Mouse (Mus musculus) midbrain, embryonic 13.5 days (tissue): ENCODE results near the gene Vps37b. TPM values are rescaled to one million over a fixed set of nuclear protein-coding genes. Genes with fewer than 3 reads are reported as not detected.

ENCODE experiments used
- ATAC-seq: fragments of 200-750 bp; cut with Nextera tagmentation; 2 replicates; pipeline ENCODE4 v1.8.0; 2017; ENCODE audit warnings: mild to moderate bottlenecking, moderate TSS enrichment, moderate library complexity
- H3K27ac ChIP-seq: fragments of 300-500 bp; sonication (generic); 2 replicates; pipeline ENCODE4 v1.5.1; 2015; ENCODE audit warnings: inconsistent platforms, mild to moderate bottlenecking, moderate library complexity
- H3K27me3 ChIP-seq: fragments of 300-500 bp; sonication (generic); 2 replicates; pipeline ENCODE4 v1.6.1; 2015; ENCODE audit warnings: mild to moderate bottlenecking, inconsistent platforms
- H3K36me3 ChIP-seq: fragments of 300-500 bp; sonication (generic); 2 replicates; pipeline ENCODE4 v1.6.1; 2015; ENCODE audit warnings: mild to moderate bottlenecking, inconsistent platforms
- H3K4me1 ChIP-seq: fragments of 300-500 bp; sonication (generic); replicated peaks from 2 replicates; pipeline ENCODE4 v1.6.1; 2015; ENCODE audit warnings: inconsistent platforms
- H3K4me2 ChIP-seq: fragments of 300-500 bp; sonication (generic); replicated peaks from 2 replicates; pipeline ENCODE4 v1.6.1; 2015; ENCODE audit warnings: moderate library complexity, mild to moderate bottlenecking, inconsistent platforms
- H3K4me3 ChIP-seq: fragments of 300-500 bp; sonication (generic); replicated peaks from 2 replicates; pipeline ENCODE4 v1.5.1; 2015; ENCODE audit warnings: mild to moderate bottlenecking, inconsistent platforms
- H3K9ac ChIP-seq: fragments of 300-500 bp; sonication (generic); replicated peaks from 2 replicates; pipeline ENCODE4 v1.6.1; 2015; ENCODE audit warnings: mild to moderate bottlenecking, inconsistent platforms
- H3K9me3 ChIP-seq: fragments of 300-500 bp; sonication (generic); 2 replicates; pipeline ENCODE4 v1.6.1; 2016; ENCODE audit warnings: mild to moderate bottlenecking, inconsistent platforms
- WGBS: fragments of 180-500 bp; shearing (Covaris S2); methylation state at CpG from one replicate; pipeline ENCODE4 v1.1.7; 2015; 5-methylcytosine and 5-hydroxymethylcytosine counted together
- polyA plus RNA-seq: library from polyadenylated mRNA; unstranded; fragments of >200 nt; fragmentation: Nextera tagmentation; extraction: Ambion mirVana; gene quantifications from 2 replicates; pipeline ENCODE4 v1.2.1, GENCODE M21; 2015

The Vps37b gene
- polyA plus RNA-seq, 1 experiment from 2014 or later: 79.3 TPM

DNA sequence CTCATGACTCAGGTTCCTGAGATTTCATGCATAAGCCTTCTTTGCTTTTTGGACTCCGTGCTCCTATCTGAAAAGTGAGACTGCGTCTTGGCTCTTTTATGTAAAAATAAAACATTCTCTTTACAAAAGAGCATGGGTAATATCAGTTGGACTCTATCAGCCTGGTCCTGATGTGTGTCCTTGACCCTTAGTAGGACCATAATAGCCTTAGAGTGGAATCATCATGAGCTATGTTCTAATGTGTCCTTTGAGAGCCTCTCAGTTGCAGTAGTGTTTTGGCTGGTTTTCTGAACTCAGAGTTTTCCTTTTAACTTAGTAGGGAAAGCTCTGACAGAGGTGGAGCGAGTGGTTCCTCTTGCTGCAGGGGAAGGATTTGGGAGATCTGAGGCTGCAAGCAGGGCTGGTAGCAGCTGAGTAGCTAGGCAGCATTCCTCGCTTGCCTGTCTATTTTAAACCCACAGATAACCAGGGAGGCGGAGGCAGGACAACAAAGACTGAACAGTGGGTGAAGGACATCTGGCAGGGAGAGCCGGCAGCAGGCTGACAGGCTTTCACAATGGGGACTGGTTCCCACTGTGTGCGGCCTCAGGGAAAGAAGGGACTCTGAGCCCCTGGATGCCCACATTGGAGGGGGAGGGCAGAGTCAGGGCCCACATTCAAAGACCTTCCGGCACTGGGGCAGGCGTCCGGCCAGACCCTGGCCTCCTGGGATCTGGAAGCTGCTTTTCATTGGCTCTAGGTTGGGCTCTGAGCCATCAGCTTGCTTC lies 11.3 kb upstream of the Vps37b start:
- peaks cover 23% of the 10 kb centered on the region for H3K4me1 ChIP-seq
- WGBS: 15% methylated on average over 10 of the region's 10 CpGs
- no peak overlapping the region for H3K4me2 ChIP-seq
- no peaks in the 10 kb centered on the region for H3K36me3 ChIP-seq
- H3K4me3 ChIP-seq: no peak overlapping the region
- ATAC-seq: peak; percentile 95
- no peaks in the 10 kb centered on the region for H3K9me3 ChIP-seq
- peak overlapping the region; percentile 86 for H3K27ac ChIP-seq
- H3K27me3 ChIP-seq: peaks cover 12% of the 10 kb centered on the region; the same call in 1 of the 2 replicates
- H3K9ac ChIP-seq: no peak overlapping the region; the same call in 1 of the 2 replicates

DNA sequence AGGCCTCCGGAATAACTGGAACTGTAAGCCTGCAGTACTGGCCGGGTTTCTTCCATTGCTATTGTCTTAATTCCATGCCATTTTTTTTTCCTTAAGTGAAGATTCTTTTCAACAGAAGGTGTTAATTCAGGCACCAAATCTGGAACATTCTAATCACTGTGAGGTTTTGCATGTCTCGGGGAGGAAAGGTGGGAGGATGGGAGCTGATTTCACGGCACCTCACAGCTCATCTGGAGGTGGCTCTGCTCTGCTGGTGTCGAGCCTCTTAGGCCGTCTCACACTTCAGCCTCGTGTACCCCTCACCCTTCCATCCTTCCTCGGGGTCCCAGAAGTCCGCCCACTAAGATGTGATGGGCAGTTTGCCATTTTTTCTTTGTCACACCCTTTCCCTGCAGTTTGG lies 9.0 kb upstream of the Vps37b start:
- Histone ChIP-seq H3K36me3 (no peaks in the 10 kb centered on the region), H3K9ac (no peak overlapping the region), H3K4me2 (no peak overlapping the region), H3K4me3 (no peak overlapping the region), H3K27me3 (no peaks in the 10 kb centered on the region), H3K4me1 (peaks cover 35% of the 10 kb centered on the region), H3K9me3 (no peaks in the 10 kb centered on the region), H3K27ac (no peak overlapping the region)
- no peak for ATAC-seq
- WGBS: 76% methylated on average over 9 of the region's 9 CpGs

DNA sequence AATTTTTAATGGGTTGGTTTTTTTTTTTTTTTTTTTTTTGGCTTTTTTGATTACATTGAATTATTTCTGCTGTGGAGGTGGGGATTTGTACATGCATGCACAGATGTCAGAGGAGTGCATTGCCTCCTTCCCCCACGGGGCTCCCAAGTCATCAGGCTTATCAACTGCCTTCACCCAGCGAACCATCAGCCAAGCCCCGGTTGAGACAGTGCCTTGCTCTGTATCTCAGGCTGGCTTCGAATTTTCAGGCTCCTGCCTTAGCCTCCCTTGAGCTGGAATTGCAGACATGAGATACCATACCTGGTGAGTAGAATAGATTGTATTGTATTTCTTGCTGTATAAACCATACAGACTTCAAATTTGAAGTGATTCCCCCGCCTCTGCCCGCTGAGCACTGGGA lies 7.5 kb upstream of the Vps37b start:
- Histone ChIP-seq H3K27ac (no peak overlapping the region), H3K27me3 (0 out of 2 replicates have a peak, but pooled peaks cover 2% of the 10 kb centered on the region), H3K4me1 (peaks cover 24% of the 10 kb centered on the region), H3K9me3 (no peaks in the 10 kb centered on the region), H3K4me2 (no peak overlapping the region), H3K9ac (no peak overlapping the region), H3K4me3 (no peak overlapping the region), H3K36me3 (no peaks in the 10 kb centered on the region)
- no peak for ATAC-seq
- WGBS: 85% methylated on average over 6 of the region's 6 CpGs

DNA sequence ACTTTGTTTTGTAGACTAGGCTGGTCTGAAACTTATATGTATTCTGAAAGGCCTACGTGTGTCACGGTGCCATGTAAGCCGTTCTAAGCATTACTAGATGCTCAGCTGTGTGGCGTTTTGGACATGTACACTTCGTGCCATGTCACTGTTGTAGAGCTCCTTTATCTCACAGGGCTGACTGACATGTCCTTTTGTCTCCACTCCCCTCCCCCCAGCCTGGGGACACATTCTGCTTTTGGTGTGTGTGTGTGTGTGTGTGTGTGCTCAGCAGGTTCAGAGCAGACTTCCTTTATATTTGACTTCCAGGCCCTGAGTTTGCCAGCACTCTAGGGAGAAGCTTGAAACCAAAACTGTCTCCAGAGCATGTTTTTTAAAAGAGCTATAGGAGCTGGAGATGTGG lies 4.8 kb upstream of the Vps37b start:
- Histone ChIP-seq H3K36me3 (no peaks in the 10 kb centered on the region), H3K4me2 (no peak overlapping the region), H3K27ac (peak overlapping the region; percentile 56), H3K27me3 (0 out of 2 replicates have a peak, but pooled peaks cover 2% of the 10 kb centered on the region), H3K9me3 (no peaks in the 10 kb centered on the region), H3K4me3 (no peak overlapping the region), H3K4me1 (peaks cover 12% of the 10 kb centered on the region), H3K9ac (no peak overlapping the region)
- WGBS: 25% methylated on average over 5 of the region's 5 CpGs
- ATAC-seq: peak; percentile 75

DNA sequence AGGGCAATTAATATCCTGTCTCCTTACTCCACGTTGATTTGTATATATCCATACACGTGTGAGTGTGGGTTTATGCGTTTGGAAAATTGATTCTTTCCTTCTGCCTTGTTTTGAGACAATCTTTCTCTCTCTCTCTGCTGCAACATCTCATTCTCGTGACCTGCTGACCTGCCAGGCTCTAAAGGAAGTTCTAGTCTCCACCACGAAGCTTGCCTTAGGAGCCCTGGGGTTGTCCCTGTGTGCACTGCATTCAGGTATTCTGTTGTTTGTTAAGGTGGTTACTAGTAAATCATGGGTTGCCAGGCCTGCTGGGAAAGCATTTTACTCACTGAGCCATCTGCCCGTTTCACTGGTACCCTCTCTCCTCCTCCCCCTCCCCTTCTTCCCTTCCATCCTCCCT lies 4.3 kb upstream of the Vps37b start:
- 34% methylated on average over 6 of the region's 6 CpGs for WGBS
- Histone ChIP-seq H3K9me3 (no peaks in the 10 kb centered on the region), H3K27me3 (0 out of 2 replicates have a peak, but pooled peaks cover 2% of the 10 kb centered on the region), H3K27ac (peak overlapping the region; percentile 64), H3K4me3 (no peak overlapping the region), H3K36me3 (no peaks in the 10 kb centered on the region), H3K4me1 (peaks cover 12% of the 10 kb centered on the region), H3K9ac (no peak overlapping the region), H3K4me2 (no peak overlapping the region)
- no peak for ATAC-seq

DNA sequence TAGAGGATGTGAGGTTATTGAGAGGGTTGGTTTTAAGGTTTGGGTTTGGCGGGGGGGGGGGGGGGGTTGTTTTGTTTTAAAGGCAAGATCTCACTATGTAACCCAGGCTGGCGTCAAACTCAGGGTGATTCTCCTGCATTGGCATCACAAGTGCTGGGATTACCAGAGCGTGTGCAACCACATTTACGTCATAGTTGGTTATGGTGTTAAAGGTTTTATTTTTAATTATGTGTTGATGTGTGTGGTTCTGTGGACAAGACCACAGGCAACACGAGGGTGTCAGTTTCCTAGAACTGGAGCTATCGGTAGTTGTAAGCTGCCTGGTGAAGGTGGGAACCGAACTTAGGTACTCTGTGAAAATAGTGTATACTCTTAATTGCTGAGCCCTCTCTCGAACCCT lies 3.7 kb upstream of the Vps37b start:
- Histone ChIP-seq H3K4me2 (no peak overlapping the region), H3K9ac (no peak overlapping the region), H3K27me3 (0 out of 2 replicates have a peak, but pooled peaks cover 2% of the 10 kb centered on the region), H3K36me3 (no peaks in the 10 kb centered on the region), H3K9me3 (no peaks in the 10 kb centered on the region), H3K4me1 (peaks cover 14% of the 10 kb centered on the region), H3K4me3 (no peak overlapping the region), H3K27ac (peak overlapping the region; percentile 64; the same call in 1 of the 2 replicates)
- WGBS: 77% methylated on average over 8 of the region's 8 CpGs
- ATAC-seq: no peak

DNA sequence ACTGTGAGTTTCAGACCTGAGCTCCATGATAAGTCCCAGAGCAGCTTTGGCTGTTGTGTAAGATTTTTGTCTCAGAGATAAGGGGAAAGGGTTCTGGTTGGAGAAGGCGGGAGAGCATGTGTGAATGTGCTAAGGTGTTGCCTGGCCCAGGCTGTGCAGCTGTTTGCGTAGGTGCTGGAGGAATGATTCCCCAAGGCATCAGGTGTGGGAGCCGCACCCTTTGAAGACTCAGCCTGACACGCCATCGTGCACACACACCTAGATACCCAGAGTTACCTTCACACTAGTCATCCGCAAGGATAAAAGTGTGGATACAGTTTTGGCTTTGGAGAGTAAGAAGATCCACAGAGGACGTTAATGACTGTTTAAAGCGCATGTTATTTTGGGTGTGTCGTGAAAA lies 3.3 kb upstream of the Vps37b start:
- H3K4me2 ChIP-seq: no peak overlapping the region
- no peak overlapping the region for H3K4me3 ChIP-seq
- no peak overlapping the region for H3K9ac ChIP-seq
- no peaks in the 10 kb centered on the region for H3K36me3 ChIP-seq
- peaks cover 18% of the 10 kb centered on the region for H3K4me1 ChIP-seq
- no peak overlapping the region for H3K27ac ChIP-seq
- no peak for ATAC-seq
- H3K9me3 ChIP-seq: no peaks in the 10 kb centered on the region
- WGBS: 93% methylated on average over 9 of the region's 9 CpGs
- 0 out of 2 replicates have a peak, but pooled peaks cover 2% of the 10 kb centered on the region for H3K27me3 ChIP-seq

DNA sequence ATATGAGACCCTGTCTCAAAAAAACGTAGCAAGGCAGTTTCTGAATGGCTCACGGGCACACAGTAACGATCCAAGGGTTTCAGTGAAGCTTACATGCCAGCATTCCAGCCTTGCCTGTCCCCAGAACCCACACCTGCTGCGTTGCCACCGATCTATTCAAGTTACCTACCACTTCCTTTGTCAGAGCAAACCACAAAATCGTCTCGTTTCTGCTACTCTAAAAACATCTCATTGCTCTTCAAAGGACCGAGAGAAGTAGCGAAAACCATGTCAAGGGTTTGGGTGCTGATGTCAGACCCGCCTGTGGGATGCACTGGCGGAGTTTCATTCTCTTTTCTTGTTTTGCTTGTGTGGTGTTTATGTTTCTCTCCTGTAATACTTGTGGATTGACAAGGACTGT lies 2.4 kb upstream of the Vps37b start:
- 79% methylated on average over 11 of the region's 11 CpGs for WGBS
- no peak for ATAC-seq
- H3K4me1 ChIP-seq: peaks cover 27% of the 10 kb centered on the region
- H3K4me3 ChIP-seq: no peak overlapping the region
- no peak overlapping the region for H3K27ac ChIP-seq
- no peaks in the 10 kb centered on the region for H3K9me3 ChIP-seq
- no peak overlapping the region for H3K4me2 ChIP-seq
- H3K9ac ChIP-seq: no peak overlapping the region
- no peaks in the 10 kb centered on the region for H3K36me3 ChIP-seq
- 0 out of 2 replicates have a peak, but pooled peaks cover 2% of the 10 kb centered on the region for H3K27me3 ChIP-seq

DNA sequence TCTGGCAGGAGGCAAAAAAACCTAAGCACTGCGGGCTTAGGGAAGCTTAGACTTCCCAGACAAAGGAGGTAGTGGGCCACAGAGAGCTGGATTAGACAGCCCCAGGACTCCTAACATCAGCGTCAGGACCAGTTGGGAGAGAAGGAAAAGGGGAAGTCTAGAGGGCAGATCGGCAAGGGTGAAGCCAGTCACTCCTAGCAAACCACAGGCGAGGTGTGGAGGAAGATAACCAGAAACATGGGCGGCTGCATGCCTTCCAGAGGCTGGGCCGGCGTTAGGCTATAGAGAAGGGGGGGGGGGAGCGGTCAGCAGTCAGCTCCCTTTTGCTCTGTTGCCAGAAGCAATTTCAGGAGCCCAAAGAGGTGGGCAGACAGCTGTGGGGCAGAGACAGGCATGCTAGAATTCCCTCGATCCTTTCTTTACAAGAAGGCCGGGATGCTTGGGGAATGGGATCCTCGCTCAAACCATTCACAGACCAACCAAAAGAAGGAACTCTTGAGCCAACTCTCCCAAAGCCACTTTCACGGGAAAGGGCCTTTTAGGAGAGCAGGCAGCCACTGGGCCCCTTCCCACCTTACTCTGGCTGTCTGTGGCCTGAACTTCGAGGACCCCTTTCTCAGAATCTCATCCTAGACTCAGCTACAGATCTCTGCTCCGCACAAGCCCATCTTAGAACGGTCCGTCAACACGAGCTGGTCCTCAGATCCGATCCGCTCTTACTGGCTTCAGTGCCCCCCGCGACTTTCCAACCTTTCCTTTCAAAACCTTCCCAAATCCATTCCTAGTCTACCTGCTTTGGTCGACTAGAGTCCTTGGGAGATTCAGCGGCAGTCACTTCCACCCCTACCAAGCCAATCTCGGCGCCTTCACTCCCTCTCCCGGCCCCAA lies 758 bp downstream of the Vps37b start:
- Histone ChIP-seq H3K27me3 (0 out of 2 replicates have a peak, but pooled peaks cover 2% of the 10 kb centered on the region), H3K9ac (peak overlapping the region; percentile 99), H3K4me3 (peak overlapping the region; percentile 96), H3K9me3 (no peaks in the 10 kb centered on the region), H3K4me1 (peaks cover 47% of the 10 kb centered on the region), H3K4me2 (peak overlapping the region; percentile 84), H3K27ac (peak overlapping the region; percentile 93), H3K36me3 (0 out of 2 replicates have a peak, but pooled peaks cover 3% of the 10 kb centered on the region)
- under 1% methylated on average over 25 of the region's 26 CpGs for WGBS
- peak; percentile 59 for ATAC-seq

DNA sequence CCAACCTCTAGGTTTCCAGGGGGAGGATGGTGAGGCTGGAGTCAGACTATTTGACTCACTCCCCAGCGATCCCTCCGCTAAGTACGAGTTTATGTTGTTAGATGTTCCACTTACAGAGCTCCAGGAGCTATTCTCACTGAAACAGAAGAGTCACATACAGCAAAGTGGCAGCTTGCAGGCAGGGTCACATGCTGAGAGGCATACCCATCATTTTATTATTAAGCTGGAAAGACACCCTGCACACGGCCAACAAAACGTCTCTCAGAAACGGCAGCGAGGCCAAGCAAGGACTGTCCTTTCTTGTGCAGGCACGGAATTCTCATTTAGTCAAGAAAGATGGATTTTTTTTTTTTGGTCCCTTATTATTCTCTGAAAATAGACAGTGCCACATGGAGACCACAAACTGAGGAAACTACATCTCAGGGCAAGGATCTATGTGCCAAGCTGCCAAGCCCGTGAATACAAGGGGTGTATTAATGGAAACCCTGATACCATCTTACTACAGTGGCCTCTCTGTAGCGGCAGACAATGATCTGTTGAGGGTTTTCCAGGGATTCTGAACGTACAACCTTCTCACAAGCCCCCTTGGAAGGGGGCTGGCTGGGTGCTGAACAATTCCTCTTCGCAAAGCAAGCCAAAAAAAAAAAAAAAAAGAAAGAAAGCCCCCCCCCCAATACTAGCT lies 1.5 kb downstream of the Vps37b start:
- H3K9ac ChIP-seq: peak overlapping the region; percentile 99
- WGBS: 17% methylated on average over 12 of the region's 12 CpGs
- H3K36me3 ChIP-seq: 0 out of 2 replicates have a peak, but pooled peaks cover 3% of the 10 kb centered on the region
- no peaks in the 10 kb centered on the region for H3K9me3 ChIP-seq
- peaks cover 53% of the 10 kb centered on the region for H3K4me1 ChIP-seq
- ATAC-seq: peak; percentile 32; the same call in 1 of the 2 replicates
- H3K27ac ChIP-seq: peak overlapping the region; percentile 93
- peak overlapping the region; percentile 84 for H3K4me2 ChIP-seq
- H3K4me3 ChIP-seq: peak overlapping the region; percentile 96
- H3K27me3 ChIP-seq: 0 out of 2 replicates have a peak, but pooled peaks cover 2% of the 10 kb centered on the region

DNA sequence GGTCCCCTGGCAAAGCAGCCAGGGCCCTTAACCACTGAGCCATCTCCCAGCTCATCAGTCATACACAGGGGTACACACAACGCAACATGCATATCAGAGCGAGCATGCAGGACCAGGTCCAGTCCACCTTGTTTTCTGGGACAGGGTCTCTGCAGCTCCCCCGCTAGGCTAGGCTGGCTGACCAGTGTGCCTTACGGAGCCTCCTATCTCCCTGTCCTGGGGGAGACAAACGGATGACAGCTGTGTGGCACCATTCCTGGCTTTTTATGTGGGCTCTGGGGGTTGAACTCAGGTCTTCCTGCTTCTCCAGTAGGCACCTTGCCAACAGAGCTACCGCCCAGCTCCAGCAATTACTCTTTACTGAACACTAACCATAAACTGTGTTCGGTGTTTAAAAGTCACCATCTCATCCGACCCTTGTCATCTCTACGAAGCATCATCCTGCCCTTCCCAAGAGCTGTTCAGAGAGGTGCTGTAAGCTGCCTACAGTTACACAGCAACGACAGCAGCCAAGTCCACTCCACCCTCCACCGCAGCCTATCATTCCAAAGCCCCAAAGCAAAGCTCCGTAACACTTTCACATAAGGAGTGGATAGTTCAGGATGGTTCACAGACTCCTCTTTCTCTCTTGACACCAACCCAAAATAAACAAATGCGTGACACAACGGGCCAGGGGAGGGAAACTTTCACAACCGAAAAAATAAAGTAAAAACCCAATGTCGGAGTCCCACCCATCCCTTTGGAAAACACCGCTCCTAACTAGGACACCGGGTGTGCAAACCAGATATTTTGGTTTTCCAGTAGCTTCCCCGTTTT lies 2.6 kb downstream of the Vps37b start:
- Histone ChIP-seq H3K9ac (peak overlapping the region; percentile 99; the same call in 1 of the 2 replicates), H3K4me2 (peak overlapping the region; percentile 84), H3K4me3 (peak overlapping the region; percentile 96), H3K9me3 (no peaks in the 10 kb centered on the region), H3K27me3 (no peaks in the 10 kb centered on the region), H3K36me3 (0 out of 2 replicates have a peak, but pooled peaks cover 3% of the 10 kb centered on the region), H3K27ac (peak overlapping the region; percentile 93; the same call in 1 of the 2 replicates), H3K4me1 (peaks cover 64% of the 10 kb centered on the region)
- WGBS: 93% methylated on average over 19 of the region's 19 CpGs
- ATAC-seq: no peak
